Mouse (Mus musculus) forebrain, embryonic 15.5 days (tissue): ENCODE measurements at regions not wholly inside any gene's neighbourhood (a gene's known extent, or its start where the extent isn't known, plus 50 kb on each side); places are given as distances from the start of the nearest gene placed in this dataset.

Source experiments
- ATAC-seq: fragments of 200-750 bp; cut with Nextera tagmentation; replicated peaks from 2 replicates; pipeline ENCODE4 v1.8.0; 2017; ENCODE audit warnings: mild to moderate bottlenecking, moderate TSS enrichment, moderate library complexity
- H3K27ac ChIP-seq: fragments of 300-500 bp; sonication (generic); replicated peaks from 2 replicates; pipeline ENCODE4 v1.5.1; 2015; ENCODE audit warnings: mild to moderate bottlenecking, inconsistent platforms
- H3K27me3 ChIP-seq: fragments of 300-500 bp; sonication (generic); 2 replicates; pipeline ENCODE4 v1.6.1; 2015; ENCODE audit warnings: inconsistent platforms
- H3K36me3 ChIP-seq: fragments of 300-500 bp; sonication (generic); 2 replicates; pipeline ENCODE4 v1.6.1; 2015; ENCODE audit warnings: mild to moderate bottlenecking, inconsistent platforms
- H3K4me1 ChIP-seq: fragments of 300-500 bp; sonication (generic); 2 replicates; pipeline ENCODE4 v1.6.1; 2015; ENCODE audit warnings: inconsistent platforms
- H3K4me2 ChIP-seq: fragments of 300-500 bp; sonication (generic); replicated peaks from 2 replicates; pipeline ENCODE4 v1.6.1; 2015; ENCODE audit warnings: mild to moderate bottlenecking, inconsistent platforms
- H3K4me3 ChIP-seq: fragments of 300-500 bp; sonication (generic); 2 replicates; pipeline ENCODE4 v1.5.1; 2015; ENCODE audit warnings: mild to moderate bottlenecking, inconsistent platforms
- H3K9ac ChIP-seq: fragments of 300-500 bp; sonication (generic); replicated peaks from 2 replicates; pipeline ENCODE4 v1.6.1; 2015; ENCODE audit warnings: mild to moderate bottlenecking, inconsistent platforms
- H3K9me3 ChIP-seq: fragments of 300-500 bp; sonication (generic); 2 replicates; pipeline ENCODE4 v1.6.1; 2016; ENCODE audit warnings: inconsistent platforms
- WGBS: fragments of 180-500 bp; shearing (Covaris S2); methylation state at CpG from one replicate; pipeline ENCODE4 v1.1.7; 2015; ENCODE audit warnings: mixed read lengths; 5-methylcytosine and 5-hydroxymethylcytosine counted together

- Histone ChIP-seq H3K4me2 (no peak overlapping the region), H3K27me3 (no peaks in the 10 kb centered on the region), H3K9me3 (no peaks in the 10 kb centered on the region), H3K27ac (no peak overlapping the region), H3K9ac (no peak overlapping the region), H3K4me1 (no peaks in the 10 kb centered on the region), H3K4me3 (no peak overlapping the region), H3K36me3 (no peaks in the 10 kb centered on the region)
- ATAC-seq: no peak
These were observed 394.0 kb upstream of the Camk1g start for GRCm38 (mm10) chr1:193764103-193764502.

- WGBS: 29% methylated on average over 4 of the region's 4 CpGs
- Histone ChIP-seq H3K4me2 (no peak overlapping the region), H3K9ac (no peak overlapping the region), H3K9me3 (no peaks in the 10 kb centered on the region), H3K4me1 (peaks cover 12% of the 10 kb centered on the region; the same call in 1 of the 2 replicates), H3K27me3 (no peaks in the 10 kb centered on the region), H3K27ac (no peak overlapping the region), H3K4me3 (no peak overlapping the region), H3K36me3 (no peaks in the 10 kb centered on the region)
- 0 out of 2 replicates have a peak, but pooled peaks have one; percentile 53 for ATAC-seq
These were observed 381.7 kb upstream of the Camk1g start for GRCm38 (mm10) chr1:193751819-193752251.

- Histone ChIP-seq H3K9ac (no peak overlapping the region), H3K4me2 (no peak overlapping the region), H3K36me3 (no peaks in the 10 kb centered on the region), H3K4me3 (no peak overlapping the region), H3K4me1 (peaks cover 12% of the 10 kb centered on the region; the same call in 1 of the 2 replicates), H3K27me3 (no peaks in the 10 kb centered on the region), H3K9me3 (no peaks in the 10 kb centered on the region), H3K27ac (no peak overlapping the region)
- ATAC-seq: no peak
- WGBS: 48% methylated on average over 4 of the region's 4 CpGs
These were observed 380.8 kb upstream of the Camk1g start for GRCm38 (mm10) chr1:193750929-193751328.

GRCm38 (mm10) chr1:193747426-193747960 lies 377.4 kb upstream of the Camk1g start:
- Histone ChIP-seq H3K36me3 (no peaks in the 10 kb centered on the region), H3K4me3 (no peak overlapping the region), H3K9ac (no peak overlapping the region), H3K9me3 (no peaks in the 10 kb centered on the region), H3K27me3 (no peaks in the 10 kb centered on the region), H3K4me1 (peaks cover 12% of the 10 kb centered on the region; the same call in 1 of the 2 replicates), H3K27ac (no peak overlapping the region), H3K4me2 (no peak overlapping the region)
- 55% methylated on average over 6 of the region's 6 CpGs for WGBS
- no peak for ATAC-seq

GRCm38 (mm10) chr1:193742688-193743087 lies 372.6 kb upstream of the Camk1g start:
- H3K9ac ChIP-seq: no peak overlapping the region
- H3K4me2 ChIP-seq: no peak overlapping the region
- no peaks in the 10 kb centered on the region for H3K9me3 ChIP-seq
- H3K27me3 ChIP-seq: no peaks in the 10 kb centered on the region
- no peak for ATAC-seq
- 94% methylated on average over 2 of the region's 2 CpGs for WGBS
- no peaks in the 10 kb centered on the region for H3K36me3 ChIP-seq
- no peak overlapping the region for H3K27ac ChIP-seq
- H3K4me1 ChIP-seq: peaks cover 3% of the 10 kb centered on the region; the same call in 1 of the 2 replicates
- H3K4me3 ChIP-seq: no peak overlapping the region

GRCm38 (mm10) chr1:193738821-193739220 lies 368.7 kb upstream of the Camk1g start:
- Histone ChIP-seq H3K36me3 (no peaks in the 10 kb centered on the region), H3K27ac (no peak overlapping the region), H3K9me3 (no peaks in the 10 kb centered on the region), H3K4me2 (no peak overlapping the region), H3K27me3 (no peaks in the 10 kb centered on the region), H3K4me1 (peaks cover 11% of the 10 kb centered on the region), H3K9ac (no peak overlapping the region), H3K4me3 (no peak overlapping the region)
- WGBS: 68% methylated on average over 6 of the region's 6 CpGs
- no peak for ATAC-seq

GRCm38 (mm10) chr1:193735949-193736518 lies 365.9 kb upstream of the Camk1g start:
- Histone ChIP-seq H3K4me1 (peaks cover 35% of the 10 kb centered on the region), H3K27ac (no peak overlapping the region), H3K27me3 (no peaks in the 10 kb centered on the region), H3K4me3 (no peak overlapping the region), H3K36me3 (no peaks in the 10 kb centered on the region), H3K9ac (no peak overlapping the region), H3K9me3 (no peaks in the 10 kb centered on the region), H3K4me2 (no peak overlapping the region)
- WGBS: 86% methylated on average over 1 of the region's 1 CpGs
- no peak for ATAC-seq

- no peaks in the 10 kb centered on the region for H3K27me3 ChIP-seq
- peak overlapping the region; percentile 55 for H3K27ac ChIP-seq
- peaks cover 38% of the 10 kb centered on the region for H3K4me1 ChIP-seq
These were observed 364.1 kb upstream of the Camk1g start for GRCm38 (mm10) chr1:193734014-193734763.

GRCm38 (mm10) chr1:193733402-193733801 lies 363.3 kb upstream of the Camk1g start:
- H3K4me1 ChIP-seq: peaks cover 38% of the 10 kb centered on the region
- no peaks in the 10 kb centered on the region for H3K27me3 ChIP-seq
- no peaks in the 10 kb centered on the region for H3K36me3 ChIP-seq
- no peak overlapping the region for H3K4me2 ChIP-seq
- no peak overlapping the region for H3K9ac ChIP-seq
- ATAC-seq: no peak
- H3K9me3 ChIP-seq: no peaks in the 10 kb centered on the region
- H3K4me3 ChIP-seq: no peak overlapping the region
- 0% methylated on average over 5 of the region's 5 CpGs for WGBS
- H3K27ac ChIP-seq: peak overlapping the region; percentile 55; the same call in 1 of the 2 replicates

More at GRCm38 (mm10) chr1:193734014-193734763, 364.1 kb upstream of the Camk1g start:
- Histone ChIP-seq H3K9ac (no peak overlapping the region), H3K4me3 (no peak overlapping the region), H3K9me3 (no peaks in the 10 kb centered on the region), H3K4me2 (no peak overlapping the region), H3K36me3 (no peaks in the 10 kb centered on the region)
- peak; percentile 59 for ATAC-seq
- WGBS: 11% methylated on average over 4 of the region's 4 CpGs

GRCm38 (mm10) chr1:193732113-193732512 lies 362.0 kb upstream of the Camk1g start:
- no peaks in the 10 kb centered on the region for H3K36me3 ChIP-seq
- H3K9ac ChIP-seq: no peak overlapping the region
- 0% methylated on average over 1 of the region's 1 CpGs for WGBS
- H3K4me2 ChIP-seq: no peak overlapping the region
- H3K4me1 ChIP-seq: peaks cover 36% of the 10 kb centered on the region
- ATAC-seq: no peak
- no peaks in the 10 kb centered on the region for H3K9me3 ChIP-seq
- H3K4me3 ChIP-seq: no peak overlapping the region
- 0 out of 2 replicates have a peak overlapping the region, but pooled peaks have one; percentile 7 for H3K27ac ChIP-seq
- H3K27me3 ChIP-seq: no peaks in the 10 kb centered on the region

GRCm38 (mm10) chr1:193721850-193722249 lies 351.8 kb upstream of the Camk1g start:
- Histone ChIP-seq H3K9ac (no peak overlapping the region), H3K4me3 (no peak overlapping the region), H3K4me1 (peaks cover 3% of the 10 kb centered on the region; the same call in 1 of the 2 replicates), H3K4me2 (no peak overlapping the region), H3K27me3 (no peaks in the 10 kb centered on the region), H3K9me3 (no peaks in the 10 kb centered on the region), H3K27ac (no peak overlapping the region), H3K36me3 (no peaks in the 10 kb centered on the region)
- WGBS: 63% methylated on average over 2 of the region's 2 CpGs
- ATAC-seq: no peak

GRCm38 (mm10) chr1:193720420-193720851 lies 350.3 kb upstream of the Camk1g start:
- 10% methylated on average over 8 of the region's 8 CpGs for WGBS
- H3K27me3 ChIP-seq: no peaks in the 10 kb centered on the region
- no peak for ATAC-seq
- H3K4me2 ChIP-seq: no peak overlapping the region
- H3K36me3 ChIP-seq: no peaks in the 10 kb centered on the region
- no peaks in the 10 kb centered on the region for H3K9me3 ChIP-seq
- H3K9ac ChIP-seq: no peak overlapping the region
- no peak overlapping the region for H3K27ac ChIP-seq
- H3K4me1 ChIP-seq: peaks cover 3% of the 10 kb centered on the region; the same call in 1 of the 2 replicates
- no peak overlapping the region for H3K4me3 ChIP-seq
